Mouse (Mus musculus): Measurements from ENCODE around the gene Tmco5. TPM values are rescaled to one million over a fixed set of nuclear protein-coding genes. Genes with fewer than 3 reads are reported as not detected.
A peak's percentile ranks its signal among the peaks of the same experiment; 100 is the strongest.
"Not testable (repeated sequence)": the region's sequence is repeated elsewhere in the genome, so short reads cannot be mapped to it uniquely, and the experiment has no call there.

Gene Tmco5
- total RNA-seq, 2 experiments from 2014 or later = 2.3 to 2.7 TPM

GRCm38 (mm10) chr2:116914636-116915035 is 36.1 kb downstream of the Tmco5 start:
- intact Hi-C loops (cut with DNase I) = loop anchor here (5.0 kb wide), 2 partner anchors 48 to 103 kb away; no protein-coding TSS in a partner anchor
- DNase-seq (ENCODE audit: extremely low spot score in 1 of 2, low spot score in 2 of 2) = no peak

- intact Hi-C loops (cut with DNase I) = loop anchor here (5.0 kb wide), 2 partner anchors 44 to 99 kb away; no protein-coding TSS in a partner anchor
- DNase-seq (ENCODE audit: extremely low spot score in 1 of 2, low spot score in 2 of 2) = no peak
Measured at GRCm38 (mm10) chr2:116918598-116918997, 40.1 kb downstream of the Tmco5 start.

- DNase-seq (ENCODE audit: extremely low spot score in 1 of 2, low spot score in 2 of 2) = no peak
- intact Hi-C loops (cut with DNase I) = no loop called here
Measured at GRCm38 (mm10) chr2:116922580-116923500, 44.3 kb downstream of the Tmco5 start.

GRCm38 (mm10) chr2:116923684-116924083 is 45.2 kb downstream of the Tmco5 start:
- intact Hi-C loops (cut with DNase I) = no loop called here
- no peak for DNase-seq (ENCODE audit: extremely low spot score in 1 of 2, low spot score in 2 of 2)

- DNase-seq (ENCODE audit: extremely low spot score in 1 of 2, low spot score in 2 of 2) = no peak
- intact Hi-C loops (cut with DNase I) = no loop called here
Measured at GRCm38 (mm10) chr2:116924292-116924691, 45.8 kb downstream of the Tmco5 start.

GRCm38 (mm10) chr2:116925230-116925629 is 46.7 kb downstream of the Tmco5 start:
- no peak for DNase-seq (ENCODE audit: extremely low spot score in 1 of 2, low spot score in 2 of 2)
- intact Hi-C loops (cut with DNase I) = no loop called here

GRCm38 (mm10) chr2:116932218-116932617 is 53.7 kb downstream of the Tmco5 start:
- intact Hi-C loops (cut with DNase I) = no loop called here
- DNase-seq (ENCODE audit: extremely low spot score in 1 of 2, low spot score in 2 of 2) = peak in 1 of 2 experiments; percentile 48

- intact Hi-C loops (cut with DNase I); DNase-seq (ENCODE audit: extremely low spot score in 1 of 2, low spot score in 2 of 2): not testable (repeated sequence)
Measured at GRCm38 (mm10) chr2:116934236-116934635, 55.7 kb downstream of the Tmco5 start.

- intact Hi-C loops (cut with DNase I) = no loop called here
- no peak for DNase-seq (ENCODE audit: extremely low spot score in 1 of 2, low spot score in 2 of 2)
Measured at GRCm38 (mm10) chr2:116934776-116935175, 56.3 kb downstream of the Tmco5 start.

GRCm38 (mm10) chr2:116936371-116936770 is 57.9 kb downstream of the Tmco5 start:
- intact Hi-C loops (cut with DNase I) = no loop called here
- DNase-seq (ENCODE audit: extremely low spot score in 1 of 2, low spot score in 2 of 2) = no peak

GRCm38 (mm10) chr2:116937166-116937565 is 58.7 kb downstream of the Tmco5 start:
- intact Hi-C loops (cut with DNase I) = no loop called here
- no peak for DNase-seq (ENCODE audit: extremely low spot score in 1 of 2, low spot score in 2 of 2)

GRCm38 (mm10) chr2:116941816-116942215 is 63.3 kb downstream of the Tmco5 start:
- DNase-seq (ENCODE audit: extremely low spot score in 1 of 2, low spot score in 2 of 2) = no peak
- intact Hi-C loops (cut with DNase I) = no loop called here

Other genes with a start within 250 kb of the Tmco5 start
- gene Spred1, start 242.7 kb downstream of the Tmco5 start, total RNA-seq (2021) = 10 to 100 TPM; 71.8 to 73.6 TPM

Data from left cerebral cortex, postnatal 10 days (tissue).